Mouse (Mus musculus) testis, adult 2 months (tissue): ENCODE measurements around the gene Unc13c. TPM values are rescaled to one million over a fixed set of nuclear protein-coding genes. Genes with fewer than 3 reads are reported as not detected.

ENCODE experiments used
- H3K27ac ChIP-seq: fragments of 200-500 bp; 2 replicates; pipeline ENCODE4 v1.5.1; 2012; ENCODE audit warnings: low read depth, low read length; ENCODE audit not compliant: control insufficient read depth, insufficient read depth
- H3K27me3 ChIP-seq: fragments of 200-500 bp; 2 replicates; pipeline ENCODE4 v1.6.1; 2012; ENCODE audit warnings: mild to moderate bottlenecking, low read length, moderate library complexity; ENCODE audit not compliant: control insufficient read depth, insufficient read depth
- H3K36me3 ChIP-seq: fragments of 200-500 bp; 2 replicates; pipeline ENCODE4 v1.6.1; 2012; ENCODE audit warnings: mild to moderate bottlenecking, low read length; ENCODE audit not compliant: control insufficient read depth, insufficient read depth
- H3K4me1 ChIP-seq: fragments of 200-500 bp; 2 replicates; pipeline ENCODE4 v1.6.1; 2012; ENCODE audit warnings: low read length; ENCODE audit not compliant: control insufficient read depth, insufficient read depth
- H3K4me3 ChIP-seq: fragments of 200-500 bp; 2 replicates; pipeline ENCODE4 v1.5.1; 2012; ENCODE audit warnings: low read depth, mild to moderate bottlenecking, low read length, moderate library complexity, mixed read lengths; ENCODE audit not compliant: control insufficient read depth
- CTCF ChIP-seq: fragments of 200-500 bp; IDR thresholded peaks from 2 replicates; pipeline ENCODE4 v1.5.1; 2012; ENCODE audit warnings: low read depth, mild to moderate bottlenecking, inconsistent platforms, low read length, moderate library complexity; ENCODE audit not compliant: control insufficient read depth, insufficient read depth, insufficient replicate concordance
- POLR2A ChIP-seq: fragments of 200-500 bp; IDR thresholded peaks from 2 replicates; pipeline ENCODE4 v1.6.1; 2012; ENCODE audit warnings: low read depth, mild to moderate bottlenecking, inconsistent platforms, low read length, moderate library complexity; ENCODE audit not compliant: control insufficient read depth
- polyA plus RNA-seq: library from polyadenylated mRNA; depleted of rRNA; stranded (reverse); fragments of >200 nt; gene quantifications from 2 replicates; pipeline ENCODE4 v1.2.3, GENCODE M21; 2012

Gene Unc13c
- polyA plus RNA-seq, 1 experiment, result 0.07 TPM

DNA sequence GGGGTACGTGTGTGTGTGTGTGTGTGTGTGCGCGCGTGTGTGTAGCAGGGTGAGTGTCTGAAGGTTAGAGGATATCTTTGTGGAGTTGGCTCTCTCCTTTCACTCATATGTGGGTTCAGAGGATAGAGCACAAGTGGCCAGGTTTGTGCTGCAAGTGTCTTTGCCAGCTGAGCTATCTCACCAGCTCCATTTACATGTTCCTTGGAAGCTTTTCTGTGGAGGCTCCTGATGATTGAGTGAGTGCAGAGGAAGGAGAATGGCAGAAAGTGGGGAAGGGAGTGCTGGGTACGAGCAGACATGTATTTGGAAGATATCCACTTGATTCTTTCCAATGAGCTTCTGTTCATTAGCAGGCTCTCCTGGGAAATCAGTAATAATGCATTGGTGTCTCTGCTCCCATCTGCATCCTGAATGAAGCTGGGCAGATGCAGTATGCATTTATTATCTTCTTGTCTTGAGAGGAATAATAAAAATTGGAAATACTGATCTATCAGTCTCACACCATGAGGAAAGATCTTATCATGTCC is 86.3 kb downstream of the Unc13c start:
- H3K27ac ChIP-seq, result no peak overlapping the region

DNA sequence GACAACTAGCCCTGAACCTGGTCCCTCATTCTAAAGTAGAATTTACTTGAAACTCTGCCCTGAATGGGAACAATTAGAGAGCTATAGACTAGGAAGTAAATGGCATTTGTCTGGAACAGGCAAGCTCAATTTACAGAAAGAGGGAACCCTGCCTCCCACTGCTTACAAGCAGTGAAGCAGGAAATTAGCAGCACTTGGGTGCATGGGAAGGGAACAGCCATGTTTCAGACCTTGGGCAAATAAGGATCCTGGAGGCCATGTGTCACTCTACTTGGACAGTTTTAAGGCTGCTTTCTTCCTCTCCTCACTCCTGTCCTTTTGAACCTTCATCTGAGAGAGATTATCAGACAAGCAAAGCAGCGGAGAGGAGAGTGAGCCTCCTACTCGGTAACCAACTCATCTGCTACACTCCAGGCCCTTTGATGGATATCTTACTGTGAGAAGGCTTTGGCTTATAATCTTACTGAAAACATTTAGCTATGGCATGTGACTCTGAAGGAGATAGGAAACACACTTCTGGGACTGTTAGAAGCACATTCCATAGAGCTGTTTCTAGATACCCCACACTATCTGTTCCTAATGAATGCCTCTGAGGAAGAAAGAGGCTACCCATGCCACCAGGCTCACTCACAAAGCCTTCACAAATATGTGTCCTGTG is 101.2 kb downstream of the Unc13c start:
- H3K4me1 ChIP-seq, result no peaks in the 10 kb centered on the region
- no peaks in the 10 kb centered on the region for H3K36me3 ChIP-seq
- no peak overlapping the region for H3K4me3 ChIP-seq
- TF ChIP-seq CTCF (no peak), POLR2A (no peak)
- no peaks in the 10 kb centered on the region for H3K27me3 ChIP-seq
- H3K27ac ChIP-seq, result no peak overlapping the region

More for the DNA sequence above, 86.3 kb downstream of the Unc13c start:
- TF ChIP-seq POLR2A (no peak), CTCF (no peak)
- no peaks in the 10 kb centered on the region for H3K4me1 ChIP-seq
- no peaks in the 10 kb centered on the region for H3K27me3 ChIP-seq
- H3K36me3 ChIP-seq, result no peaks in the 10 kb centered on the region
- H3K4me3 ChIP-seq, result no peak overlapping the region

DNA sequence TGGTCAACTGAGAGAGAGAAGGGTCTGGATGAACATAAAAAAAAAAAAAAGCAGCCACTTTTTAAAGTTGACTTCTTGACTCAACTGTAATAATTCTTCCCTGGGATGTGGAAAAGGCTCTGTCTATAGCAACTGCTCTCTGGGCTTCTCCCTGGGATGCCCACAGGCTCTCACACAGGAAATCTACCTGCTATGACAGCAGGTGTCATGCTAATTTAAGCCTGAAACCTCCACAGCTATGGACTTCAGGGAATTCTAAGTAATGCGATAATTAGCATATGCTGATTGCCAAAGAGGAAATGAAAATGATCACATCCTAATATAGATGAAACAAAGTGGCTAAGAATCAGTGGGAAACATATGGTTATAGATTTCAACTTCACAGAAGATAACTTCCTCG is 102.1 kb downstream of the Unc13c start:
- H3K4me1 ChIP-seq, result no peaks in the 10 kb centered on the region
- no peak for TF ChIP-seq CTCF
- no peak for TF ChIP-seq POLR2A
- no peaks in the 10 kb centered on the region for H3K36me3 ChIP-seq
- H3K27ac ChIP-seq, result no peak overlapping the region
- no peaks in the 10 kb centered on the region for H3K27me3 ChIP-seq
- H3K4me3 ChIP-seq, result no peak overlapping the region

DNA sequence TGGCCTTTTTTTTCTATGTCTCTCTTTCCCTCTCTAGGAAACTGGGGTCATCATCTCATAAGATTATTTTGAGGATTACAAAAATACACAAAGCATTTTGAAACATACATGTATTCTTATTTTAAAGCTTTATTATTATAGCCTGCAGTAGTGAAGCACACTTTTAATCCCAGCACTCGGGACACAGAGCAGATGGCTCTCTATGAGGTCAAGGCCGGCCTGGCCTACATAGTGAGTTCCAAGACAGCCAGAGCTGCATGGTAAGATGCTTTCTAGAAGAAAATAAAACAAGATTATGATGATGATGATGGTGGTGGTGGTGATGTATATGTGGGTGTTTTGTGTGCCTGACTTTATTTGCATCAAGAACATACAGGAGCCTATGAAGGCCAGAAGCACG is 109.3 kb downstream of the Unc13c start:
- no peak overlapping the region for H3K4me3 ChIP-seq
- H3K27me3 ChIP-seq, result no peaks in the 10 kb centered on the region
- no peaks in the 10 kb centered on the region for H3K4me1 ChIP-seq
- H3K27ac ChIP-seq, result no peak overlapping the region
- TF ChIP-seq CTCF (no peak), POLR2A (no peak)
- no peaks in the 10 kb centered on the region for H3K36me3 ChIP-seq

DNA sequence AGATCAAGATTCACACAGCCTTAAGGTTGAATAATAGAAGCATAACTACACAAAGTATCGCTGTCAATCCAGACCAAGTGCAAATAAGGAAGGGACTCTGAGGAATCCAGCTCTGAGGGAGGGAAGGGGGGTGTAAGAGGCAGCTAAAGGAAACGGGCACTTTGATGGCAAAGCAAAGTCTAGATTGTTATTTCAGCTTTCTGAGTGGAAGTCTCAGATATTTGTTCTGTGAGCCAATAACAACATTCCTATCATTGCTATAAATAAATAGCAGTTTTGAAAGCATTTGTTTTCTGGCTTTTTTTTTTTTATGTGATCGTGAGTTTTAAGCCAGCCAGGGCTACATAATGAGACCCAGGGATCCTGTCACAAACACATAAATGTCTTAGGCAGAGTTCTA is 114.5 kb downstream of the Unc13c start:
- Histone ChIP-seq H3K36me3 (no peaks in the 10 kb centered on the region), H3K4me1 (no peaks in the 10 kb centered on the region), H3K27ac (no peak overlapping the region), H3K27me3 (no peaks in the 10 kb centered on the region), H3K4me3 (no peak overlapping the region)
- TF ChIP-seq CTCF, result no peak
- no peak for TF ChIP-seq POLR2A

DNA sequence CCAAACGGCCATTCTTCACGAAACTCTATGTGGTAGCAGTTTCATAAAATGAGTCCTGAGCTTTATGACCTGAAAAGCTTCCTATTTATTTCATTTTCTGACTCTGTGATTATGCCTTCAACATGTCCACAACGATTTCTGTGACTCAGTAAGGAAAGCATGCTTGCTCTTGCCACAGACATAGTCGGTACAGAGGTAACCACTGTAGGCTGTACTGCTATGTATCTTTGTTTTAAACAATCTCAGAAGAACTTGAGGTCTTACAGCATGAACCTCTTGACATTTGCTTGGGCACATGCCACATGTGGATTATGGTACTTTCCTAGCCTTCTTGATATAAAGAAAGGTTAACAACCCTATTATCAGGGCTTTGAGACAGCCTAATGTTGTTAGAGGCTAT is 162.1 kb downstream of the Unc13c start:
- H3K4me1 ChIP-seq, result no peaks in the 10 kb centered on the region
- TF ChIP-seq POLR2A (no peak), CTCF (no peak)
- H3K27ac ChIP-seq, result no peak overlapping the region
- H3K36me3 ChIP-seq, result no peaks in the 10 kb centered on the region
- H3K27me3 ChIP-seq, result no peaks in the 10 kb centered on the region
- H3K4me3 ChIP-seq, result no peak overlapping the region

DNA sequence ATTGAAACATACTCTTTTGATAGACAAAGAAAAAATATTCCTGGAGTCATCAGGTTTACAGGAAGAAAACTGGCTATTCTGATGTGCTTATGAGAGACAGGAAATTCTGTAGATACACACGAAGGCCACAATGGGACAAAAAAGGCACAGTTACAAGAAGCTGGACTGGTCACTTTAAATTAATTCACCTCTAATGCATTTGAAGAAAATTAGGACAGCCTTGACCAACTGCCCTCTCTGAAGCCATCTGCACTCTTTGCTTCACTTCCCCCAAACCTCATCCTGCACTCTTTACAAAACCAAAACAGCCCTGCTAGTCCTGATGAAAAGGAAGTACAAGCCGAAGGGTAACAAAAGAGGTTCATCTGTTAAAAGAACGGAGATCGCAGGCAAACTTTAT is 194.2 kb downstream of the Unc13c start:
- Histone ChIP-seq H3K36me3 (no peaks in the 10 kb centered on the region), H3K4me1 (no peaks in the 10 kb centered on the region), H3K4me3 (no peak overlapping the region), H3K27ac (no peak overlapping the region), H3K27me3 (no peaks in the 10 kb centered on the region)
- TF ChIP-seq POLR2A (no peak), CTCF (no peak)

DNA sequence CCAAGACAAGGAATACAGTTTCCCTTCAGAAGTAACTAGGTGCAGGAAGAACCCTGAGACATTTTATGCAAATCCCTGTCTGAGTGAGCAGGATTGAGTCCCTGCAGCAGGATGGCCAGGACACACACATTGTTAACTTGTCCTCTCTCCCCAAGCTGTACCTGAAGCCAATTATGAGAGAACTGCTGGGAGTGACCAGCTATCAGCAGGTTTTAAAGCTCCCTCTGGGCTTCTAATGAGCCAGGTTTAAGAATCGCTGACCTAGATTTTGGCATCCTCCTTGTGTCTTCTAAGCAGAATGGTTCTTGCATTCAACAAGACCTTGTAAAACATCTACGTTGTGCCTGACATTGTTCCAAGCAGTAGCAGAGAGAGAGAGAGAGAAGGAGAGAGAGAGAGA is 213.6 kb downstream of the Unc13c start:
- H3K27ac ChIP-seq, result no peak overlapping the region
- H3K4me3 ChIP-seq, result no peak overlapping the region

More for the DNA sequence above, 213.6 kb downstream of the Unc13c start:
- no peaks in the 10 kb centered on the region for H3K36me3 ChIP-seq
- TF ChIP-seq CTCF (no peak), POLR2A (no peak)
- no peaks in the 10 kb centered on the region for H3K27me3 ChIP-seq
- H3K4me1 ChIP-seq, result no peaks in the 10 kb centered on the region
